Mouse (Mus musculus) forebrain, embryonic 12.5 days (tissue): ENCODE measurements around the gene Por. TPM values are rescaled to one million over a fixed set of nuclear protein-coding genes. Genes with fewer than 3 reads are reported as not detected.

Experiments used
- ATAC-seq: fragments of 200-750 bp; cut with Nextera tagmentation; 2 replicates; pipeline ENCODE4 v1.8.0; 2017; ENCODE audit warnings: moderate TSS enrichment; ENCODE audit not compliant: low FRiP score
- H3K27ac ChIP-seq: fragments of 300-500 bp; sonication (generic); 2 replicates; pipeline ENCODE4 v1.5.1; 2016; ENCODE audit warnings: mild to moderate bottlenecking
- H3K27me3 ChIP-seq: fragments of 300-500 bp; sonication (generic); 2 replicates; pipeline ENCODE4 v1.6.1; 2016; ENCODE audit warnings: mild to moderate bottlenecking
- H3K36me3 ChIP-seq: fragments of 300-500 bp; sonication (generic); replicated peaks from 2 replicates; pipeline ENCODE4 v1.6.1; 2016; ENCODE audit warnings: mild to moderate bottlenecking
- H3K4me1 ChIP-seq: fragments of 300-500 bp; sonication (generic); 2 replicates; pipeline ENCODE4 v1.6.1; 2016
- H3K4me2 ChIP-seq: fragments of 300-500 bp; sonication (generic); 2 replicates; pipeline ENCODE4 v1.6.1; 2016; ENCODE audit warnings: mild to moderate bottlenecking, moderate library complexity
- H3K4me3 ChIP-seq: fragments of 300-500 bp; sonication (generic); replicated peaks from 2 replicates; pipeline ENCODE4 v1.5.1; 2016; ENCODE audit warnings: mild to moderate bottlenecking
- H3K9ac ChIP-seq: fragments of 300-500 bp; sonication (generic); 2 replicates; pipeline ENCODE4 v1.6.1; 2016; ENCODE audit warnings: mild to moderate bottlenecking
- H3K9me3 ChIP-seq: fragments of 300-500 bp; sonication (generic); 2 replicates; pipeline ENCODE4 v1.6.1; 2016
- WGBS: fragments of 180-500 bp; shearing (Covaris S2); methylation state at CpG from one replicate; pipeline ENCODE4 v1.1.7; 2016; 5-methylcytosine and 5-hydroxymethylcytosine counted together
- polyA plus RNA-seq: library from polyadenylated mRNA; unstranded; fragments of >200 nt; fragmentation: Nextera tagmentation; extraction: Ambion mirVana; gene quantifications from 2 replicates; pipeline ENCODE4 v1.2.1, GENCODE M21; 2016

Por gene
- polyA plus RNA-seq, 1 experiment from 2014 or later, result 127 TPM

DNA sequence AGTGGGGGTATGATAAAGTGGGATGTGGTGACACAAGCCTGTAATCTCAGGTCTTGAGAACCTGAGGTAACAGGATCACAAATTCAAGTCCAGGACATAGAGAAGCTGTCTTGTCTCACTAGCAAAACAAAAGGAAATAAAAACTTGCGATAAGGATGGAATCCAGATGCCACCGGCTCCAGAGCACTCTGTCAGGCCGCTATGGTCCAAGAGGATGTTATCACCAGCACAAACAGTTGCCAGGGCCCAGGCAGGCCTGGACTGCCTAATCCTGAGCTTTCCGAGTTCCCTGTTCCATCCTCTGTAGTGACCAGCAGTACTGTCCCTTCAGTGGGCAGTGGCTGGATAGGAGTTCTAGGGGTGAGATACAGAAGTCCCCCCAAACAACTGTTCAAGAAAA, 9.9 kb upstream of the Por start:
- no peak for ATAC-seq
- no peaks in the 10 kb centered on the region for H3K27me3 ChIP-seq
- no peaks in the 10 kb centered on the region for H3K36me3 ChIP-seq
- no peak overlapping the region for H3K4me3 ChIP-seq
- H3K27ac ChIP-seq, result no peak overlapping the region
- no peaks in the 10 kb centered on the region for H3K4me1 ChIP-seq
- 85% methylated on average over 4 of the region's 4 CpGs for WGBS
- H3K9me3 ChIP-seq, result no peaks in the 10 kb centered on the region
- H3K9ac ChIP-seq, result no peak overlapping the region
- H3K4me2 ChIP-seq, result no peak overlapping the region

DNA sequence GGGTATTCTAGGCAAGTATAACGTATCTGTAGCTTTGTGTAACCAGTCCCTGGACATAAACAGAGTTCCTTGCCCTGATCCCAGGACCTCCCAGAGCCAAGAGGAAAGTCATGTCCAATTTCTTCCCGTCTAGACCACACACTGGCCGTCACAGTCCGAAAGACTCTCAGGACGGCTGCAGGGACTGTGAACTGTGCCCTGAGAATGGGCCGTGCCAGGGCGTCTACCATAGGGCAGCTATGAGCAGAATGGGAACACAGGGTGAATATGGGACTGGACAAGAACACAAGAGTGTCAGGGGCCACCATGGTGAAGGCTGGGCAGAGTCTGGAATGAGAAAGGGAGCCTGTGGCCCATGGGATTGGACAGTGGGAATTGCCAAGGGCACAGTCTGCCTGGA, 9.3 kb upstream of the Por start:
- no peaks in the 10 kb centered on the region for H3K4me1 ChIP-seq
- no peak overlapping the region for H3K9ac ChIP-seq
- no peak for ATAC-seq
- no peak overlapping the region for H3K4me3 ChIP-seq
- 79% methylated on average over 7 of the region's 7 CpGs for WGBS
- H3K36me3 ChIP-seq, result no peaks in the 10 kb centered on the region
- no peak overlapping the region for H3K27ac ChIP-seq
- H3K9me3 ChIP-seq, result no peaks in the 10 kb centered on the region
- H3K27me3 ChIP-seq, result no peaks in the 10 kb centered on the region
- no peak overlapping the region for H3K4me2 ChIP-seq

DNA sequence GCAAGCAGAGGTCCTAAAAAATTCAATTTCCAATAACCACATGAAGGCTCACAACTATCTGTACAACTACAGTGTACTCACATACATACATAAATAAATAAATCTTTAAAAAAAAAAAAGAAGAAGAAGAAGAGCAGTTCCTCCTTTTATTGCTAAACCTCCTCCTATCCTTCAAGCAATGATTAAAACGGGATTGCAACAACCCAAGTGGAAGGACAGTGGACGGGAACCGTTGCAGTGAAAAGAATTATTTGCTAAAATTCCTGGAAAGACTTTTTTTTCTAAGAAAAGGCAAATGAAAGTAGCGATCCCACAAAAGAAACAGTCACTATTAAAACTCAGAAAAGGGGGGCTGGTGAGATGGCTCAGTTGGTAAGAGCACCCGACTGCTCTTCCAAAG, 2.9 kb upstream of the Por start:
- Histone ChIP-seq H3K4me1 (0 out of 2 replicates have a peak, but pooled peaks cover 7% of the 10 kb centered on the region), H3K27me3 (no peaks in the 10 kb centered on the region), H3K9me3 (no peaks in the 10 kb centered on the region), H3K4me2 (no peak overlapping the region), H3K9ac (no peak overlapping the region), H3K27ac (no peak overlapping the region), H3K36me3 (no peaks in the 10 kb centered on the region), H3K4me3 (no peak overlapping the region)
- ATAC-seq, result no peak
- 89% methylated on average over 5 of the region's 5 CpGs for WGBS

DNA sequence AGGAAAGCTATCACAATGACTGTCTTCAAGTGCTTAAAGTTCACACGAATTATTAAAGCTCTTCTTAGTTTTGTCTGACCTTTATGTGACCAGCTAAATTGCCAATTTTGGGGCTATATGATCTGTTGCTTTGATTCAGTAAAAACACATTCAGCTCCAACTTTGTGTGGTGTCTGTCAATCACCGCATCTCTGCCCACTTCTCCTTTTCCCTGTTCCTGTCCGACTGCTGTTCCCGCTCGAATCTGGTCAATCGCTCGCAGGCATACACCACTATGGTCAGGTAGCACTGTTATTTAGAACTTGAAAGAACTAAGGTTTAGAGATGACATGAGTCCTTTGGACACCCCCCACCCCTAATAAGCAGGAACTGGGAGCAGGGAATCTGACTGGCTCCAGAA, 1.8 kb upstream of the Por start:
- WGBS, result 83% methylated on average over 7 of the region's 7 CpGs
- no peak for ATAC-seq
- Histone ChIP-seq H3K27me3 (no peaks in the 10 kb centered on the region), H3K9ac (no peak overlapping the region), H3K9me3 (no peaks in the 10 kb centered on the region), H3K4me1 (peaks cover 11% of the 10 kb centered on the region; the same call in 1 of the 2 replicates), H3K4me3 (no peak overlapping the region), H3K36me3 (no peaks in the 10 kb centered on the region), H3K4me2 (no peak overlapping the region), H3K27ac (no peak overlapping the region)

DNA sequence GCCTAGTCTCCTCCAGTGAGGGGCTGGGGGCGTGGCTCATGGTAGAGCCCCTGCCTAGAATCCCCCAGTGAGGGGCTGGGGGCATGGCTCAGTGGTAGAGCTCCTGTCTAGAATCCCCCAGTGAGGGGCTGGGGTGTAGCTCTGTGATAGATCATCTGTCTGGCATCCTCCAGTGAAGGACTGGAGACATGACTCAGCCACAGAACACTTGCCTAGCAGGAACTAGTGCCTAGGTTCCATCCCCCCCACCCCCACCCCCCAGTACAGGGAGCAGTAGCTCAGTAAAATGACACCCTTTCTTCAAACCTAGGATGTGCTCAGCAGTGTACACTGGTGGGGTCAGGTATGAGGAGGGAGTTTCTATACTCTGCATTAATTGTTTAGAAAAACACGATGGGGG, 1.0 kb downstream of the Por start:
- Histone ChIP-seq H3K4me3 (no peak overlapping the region), H3K36me3 (no peaks in the 10 kb centered on the region), H3K9ac (no peak overlapping the region), H3K4me1 (peaks cover 39% of the 10 kb centered on the region), H3K27ac (no peak overlapping the region), H3K27me3 (no peaks in the 10 kb centered on the region), H3K4me2 (no peak overlapping the region), H3K9me3 (no peaks in the 10 kb centered on the region)
- ATAC-seq, result no peak
- 89% methylated on average over 2 of the region's 2 CpGs for WGBS

DNA sequence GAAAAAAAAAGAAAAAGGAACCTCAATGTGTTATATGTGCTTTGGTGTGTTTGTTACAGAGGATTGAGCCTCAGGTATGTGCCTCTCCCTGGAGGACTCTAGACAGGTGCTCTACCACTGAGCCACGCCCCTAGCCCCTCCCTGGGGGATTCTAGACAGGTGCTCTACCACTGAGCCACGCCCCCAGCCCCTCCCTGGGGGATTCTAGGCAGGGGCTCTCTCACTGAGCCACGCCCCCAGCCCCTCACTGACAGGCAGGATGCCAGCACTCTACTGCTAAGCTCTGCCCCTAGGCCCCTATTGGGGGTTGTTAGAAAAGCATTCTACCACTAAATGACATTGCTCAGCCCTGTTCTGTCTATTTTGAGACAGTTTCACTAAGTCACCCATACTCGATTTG, 2.7 kb downstream of the Por start:
- WGBS, result 65% methylated on average over 4 of the region's 4 CpGs
- Histone ChIP-seq H3K4me3 (no peak overlapping the region), H3K27me3 (no peaks in the 10 kb centered on the region), H3K36me3 (no peaks in the 10 kb centered on the region), H3K9ac (no peak overlapping the region), H3K4me1 (peaks cover 42% of the 10 kb centered on the region), H3K4me2 (no peak overlapping the region), H3K27ac (0 out of 2 replicates have a peak overlapping the region, but pooled peaks have one; percentile 15), H3K9me3 (no peaks in the 10 kb centered on the region)
- ATAC-seq, result no peak

DNA sequence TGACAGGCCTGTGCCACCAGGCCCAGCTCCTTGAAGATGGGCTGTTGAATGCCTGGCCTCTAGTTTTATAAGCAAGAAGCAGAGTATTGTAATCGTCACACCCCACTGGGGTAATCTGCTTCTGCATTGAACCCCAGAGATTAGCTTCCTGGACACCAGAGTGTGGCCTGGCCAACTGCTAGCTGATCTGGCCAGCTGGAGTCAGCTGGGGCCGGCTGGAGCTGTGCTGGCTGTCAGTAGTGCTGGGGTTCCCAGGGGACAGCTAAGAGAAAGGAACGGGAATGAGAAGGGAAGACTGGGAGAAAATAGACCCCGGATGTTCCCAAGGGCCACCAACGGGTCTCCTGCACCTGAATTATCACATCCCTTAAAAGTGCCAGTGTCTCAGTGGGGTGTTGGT, 3.1 kb downstream of the Por start:
- Histone ChIP-seq H3K27ac (0 out of 2 replicates have a peak overlapping the region, but pooled peaks have one; percentile 15), H3K36me3 (no peaks in the 10 kb centered on the region), H3K4me3 (no peak overlapping the region), H3K4me1 (peaks cover 42% of the 10 kb centered on the region), H3K4me2 (no peak overlapping the region), H3K27me3 (no peaks in the 10 kb centered on the region), H3K9me3 (no peaks in the 10 kb centered on the region), H3K9ac (no peak overlapping the region)
- WGBS, result 49% methylated on average over 5 of the region's 5 CpGs
- ATAC-seq, result no peak

DNA sequence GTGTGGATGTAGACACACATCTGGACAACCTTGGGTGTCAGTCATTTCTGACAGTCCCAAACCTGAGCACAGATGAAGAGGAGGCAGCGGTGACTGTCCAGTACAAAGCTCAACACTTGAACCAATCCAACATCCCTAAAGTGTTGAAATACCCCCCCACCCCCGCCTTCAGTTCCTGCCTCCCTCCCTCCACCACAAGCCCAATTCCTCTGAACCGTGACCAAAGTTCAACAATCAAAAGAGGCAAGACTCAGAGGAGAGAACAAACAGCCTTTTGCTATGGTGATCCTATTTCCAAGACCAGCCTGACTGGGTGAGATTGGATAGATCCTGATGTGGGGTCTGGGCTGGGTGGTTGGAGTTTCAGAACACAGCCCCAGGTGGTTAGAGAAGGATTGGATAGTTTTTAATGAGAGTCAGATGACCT, 4.5 kb downstream of the Por start:
- Histone ChIP-seq H3K36me3 (no peaks in the 10 kb centered on the region), H3K27ac (peak overlapping the region; percentile 84), H3K27me3 (no peaks in the 10 kb centered on the region), H3K9me3 (no peaks in the 10 kb centered on the region), H3K4me3 (no peak overlapping the region), H3K9ac (0 out of 2 replicates have a peak overlapping the region, but pooled peaks have one; percentile 0), H3K4me1 (peaks cover 42% of the 10 kb centered on the region), H3K4me2 (peak overlapping the region; percentile 37)
- ATAC-seq, result peak; percentile 77
- 14% methylated on average over 3 of the region's 3 CpGs for WGBS

DNA sequence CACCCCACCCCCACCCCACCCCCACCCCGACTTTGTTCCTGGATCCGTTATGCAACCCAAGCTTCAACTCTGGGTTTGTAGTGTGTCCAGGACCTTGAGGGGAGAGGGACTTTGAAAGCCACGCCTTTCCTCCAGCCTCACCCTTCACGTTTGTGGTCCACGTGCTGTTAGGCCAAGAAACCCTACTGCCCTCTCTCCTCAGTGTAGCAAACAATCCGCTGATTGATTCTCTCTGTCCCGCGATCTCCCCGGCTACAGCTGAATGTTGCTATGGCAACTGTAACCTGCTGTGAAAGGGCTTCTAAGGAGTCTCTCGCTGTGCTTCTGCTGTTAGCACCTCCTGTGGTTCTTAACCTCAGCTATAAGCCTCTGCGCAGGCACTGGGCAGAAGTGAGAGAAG, 5.0 kb downstream of the Por start:
- Histone ChIP-seq H3K4me3 (peak overlapping the region; percentile 1; the same call in 1 of the 2 replicates), H3K36me3 (no peaks in the 10 kb centered on the region), H3K4me1 (peaks cover 39% of the 10 kb centered on the region), H3K9ac (peak overlapping the region; percentile 0; the same call in 1 of the 2 replicates), H3K4me2 (peak overlapping the region; percentile 37), H3K27ac (peak overlapping the region; percentile 84), H3K9me3 (no peaks in the 10 kb centered on the region), H3K27me3 (no peaks in the 10 kb centered on the region)
- 0% methylated on average over 11 of the region's 11 CpGs for WGBS
- ATAC-seq, result peak; percentile 92

DNA sequence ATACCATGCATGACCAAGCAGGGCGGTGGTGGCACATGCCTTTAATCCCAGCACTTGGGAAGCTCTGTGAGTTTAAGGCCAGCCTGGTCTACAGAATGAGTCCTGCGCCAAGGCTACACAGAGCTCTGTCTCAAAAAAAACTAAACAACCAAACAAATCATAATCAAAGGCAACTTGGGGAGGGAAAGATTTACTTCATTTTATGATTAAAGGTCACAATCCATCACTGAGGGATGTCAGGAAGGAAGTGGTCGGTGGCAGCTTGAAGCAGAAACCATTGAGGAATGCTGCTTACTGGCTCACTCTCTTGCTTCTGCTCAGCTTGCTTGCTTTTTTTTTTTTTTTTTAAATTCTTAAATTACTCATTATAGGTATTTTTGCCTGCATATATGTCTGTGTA, 6.9 kb downstream of the Por start:
- Histone ChIP-seq H3K4me2 (no peak overlapping the region), H3K36me3 (no peaks in the 10 kb centered on the region), H3K9me3 (no peaks in the 10 kb centered on the region), H3K4me1 (peaks cover 35% of the 10 kb centered on the region), H3K27me3 (no peaks in the 10 kb centered on the region), H3K9ac (no peak overlapping the region), H3K4me3 (no peak overlapping the region), H3K27ac (no peak overlapping the region)
- 86% methylated on average over 3 of the region's 3 CpGs for WGBS
- no peak for ATAC-seq

DNA sequence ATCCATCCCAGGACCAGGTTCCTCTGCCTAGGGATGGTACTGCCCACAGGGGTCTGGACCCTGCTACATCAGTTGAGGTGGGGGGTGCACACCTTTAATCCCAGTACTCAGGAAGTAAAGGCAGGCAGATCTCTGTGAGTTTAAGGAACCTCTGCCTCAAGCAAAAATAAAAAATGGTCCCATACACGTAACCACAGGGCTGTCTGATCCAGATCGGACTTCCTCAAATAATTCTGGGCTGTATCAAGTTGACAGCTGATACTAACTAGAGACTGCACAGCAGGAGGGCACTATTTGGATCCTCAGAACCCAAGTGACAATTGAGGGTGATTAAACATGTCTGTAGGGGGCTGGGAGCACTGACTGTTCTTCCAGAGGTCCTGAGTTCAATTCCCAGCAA, 7.4 kb downstream of the Por start:
- Histone ChIP-seq H3K36me3 (no peaks in the 10 kb centered on the region), H3K27me3 (no peaks in the 10 kb centered on the region), H3K4me1 (peaks cover 35% of the 10 kb centered on the region), H3K4me3 (no peak overlapping the region), H3K9ac (no peak overlapping the region), H3K27ac (no peak overlapping the region), H3K4me2 (no peak overlapping the region), H3K9me3 (no peaks in the 10 kb centered on the region)
- WGBS, result 86% methylated on average over 2 of the region's 2 CpGs
- no peak for ATAC-seq

DNA sequence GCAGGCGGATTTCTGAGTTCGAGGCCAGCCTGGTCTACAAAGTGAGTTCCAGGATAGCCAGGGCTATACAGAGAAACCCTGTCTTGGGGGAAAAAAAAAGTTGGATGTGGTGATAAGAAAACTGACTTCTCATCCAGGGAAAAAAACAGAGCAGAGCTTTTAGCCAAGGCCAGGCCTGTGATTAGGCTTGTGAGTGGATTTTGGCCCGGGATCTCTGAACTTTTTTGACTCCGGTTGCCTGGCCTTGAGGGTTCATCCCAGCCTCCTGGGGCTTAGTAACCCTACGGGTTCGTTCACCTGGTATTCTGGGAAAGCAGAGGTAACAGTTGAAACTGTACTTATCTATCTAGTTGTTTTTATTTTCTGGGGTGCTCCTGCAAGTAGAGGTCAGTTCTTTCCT, 8.6 kb downstream of the Por start:
- no peaks in the 10 kb centered on the region for H3K9me3 ChIP-seq
- H3K4me3 ChIP-seq, result no peak overlapping the region
- H3K4me1 ChIP-seq, result peaks cover 27% of the 10 kb centered on the region
- no peaks in the 10 kb centered on the region for H3K27me3 ChIP-seq
- 94% methylated on average over 6 of the region's 6 CpGs for WGBS
- H3K9ac ChIP-seq, result no peak overlapping the region
- no peaks in the 10 kb centered on the region for H3K36me3 ChIP-seq
- H3K27ac ChIP-seq, result no peak overlapping the region
- ATAC-seq, result no peak
- no peak overlapping the region for H3K4me2 ChIP-seq

DNA sequence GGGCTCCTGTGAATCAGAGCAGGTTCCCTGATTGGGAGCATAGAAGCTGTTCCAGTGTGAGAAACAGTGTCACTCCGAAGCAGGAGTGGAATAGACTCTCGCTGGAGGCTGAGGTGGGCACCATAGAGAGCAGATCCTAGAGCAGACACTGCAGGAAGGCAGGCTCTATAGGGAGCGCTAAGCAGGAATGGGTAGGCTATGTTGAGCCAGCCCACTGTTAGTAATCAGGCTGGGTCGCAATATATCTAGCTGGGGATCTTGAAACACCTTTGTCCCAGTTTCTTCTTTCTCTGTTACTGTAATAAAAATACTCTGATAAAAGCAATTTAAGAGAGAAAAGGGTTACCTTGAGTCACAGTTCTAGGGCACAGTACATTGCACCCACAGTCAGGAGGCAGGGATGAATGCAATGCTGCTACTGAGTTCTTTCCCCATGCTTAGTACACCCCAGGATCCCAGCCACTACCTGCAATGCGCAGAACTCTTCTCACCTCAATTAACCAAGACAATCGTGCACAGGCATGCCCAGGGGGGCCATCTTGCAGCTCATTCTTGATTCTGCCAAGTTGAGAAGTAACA, 11.2 kb downstream of the Por start:
- 77% methylated on average over 6 of the region's 6 CpGs for WGBS
- Histone ChIP-seq H3K4me2 (no peak overlapping the region), H3K9ac (no peak overlapping the region), H3K9me3 (no peaks in the 10 kb centered on the region), H3K36me3 (no peaks in the 10 kb centered on the region), H3K27me3 (no peaks in the 10 kb centered on the region), H3K4me3 (no peak overlapping the region), H3K27ac (no peak overlapping the region), H3K4me1 (peaks cover 1% of the 10 kb centered on the region; the same call in 1 of the 2 replicates)
- no peak for ATAC-seq
